Mouse (Mus musculus) heart, postnatal 14 days (tissue): ENCODE measurements around the gene Sema3c. TPM values are rescaled to one million over a fixed set of nuclear protein-coding genes. Genes with fewer than 3 reads are reported as not detected.
A peak's percentile ranks its signal among the peaks of the same experiment; 100 is the strongest.
"Not testable (repeated sequence)": the region's sequence is repeated elsewhere in the genome, so short reads cannot be mapped to it uniquely, and the experiment has no call there.

Experiments
- DNase-seq, 2 experiments: peaks; one replicate each; pipeline ENCODE4 v3.0.0; 2021 to 2022
- intact Hi-C: fragments of 180-260 bp; cut with DNase I; formaldehyde crosslinking; loops from one replicate; pipeline ENCODE4 v1.15.1; 2025
- long read RNA-seq, 2 experiments: library from polyadenylated mRNA; stranded (forward); transcript quantifications; one replicate each; pipeline ENCODE4 v2.0.0; 2021
- total RNA-seq, 2 experiments: library from RNA; stranded (reverse); gene quantifications; 2 replicates each; pipeline ENCODE4 v1.2.3; 2021

Sema3c gene
- 10 to 100 TPM; 22.8 to 25.5 TPM for total RNA-seq
- long read RNA-seq, experiment 1, full-length matches to known transcripts: 17 of 25 reads
- long read RNA-seq, experiment 1, partial matches to known transcripts: 8 of 25 reads
- long read RNA-seq, experiment 1, other reads (novel, unspliced or antisense): 0 of 25 reads
- long read RNA-seq, experiment 2, full-length matches to known transcripts: 15 of 20 reads
- long read RNA-seq, experiment 2, partial matches to known transcripts: 1 of 20 reads
- long read RNA-seq, experiment 2, other reads (novel, unspliced or antisense): 4 of 20 reads

GRCm38 (mm10) chr5:17573694-17574380, at the start of gene Sema3c:
Gene Sema3c (plus strand): TSS chr5:17574281.
- intact Hi-C loops: loop anchor here (5.0 kb wide), 3 partner anchors 193 to 637 kb away; no protein-coding TSS in a partner anchor
- no peak for DNase-seq

- DNase-seq, intact Hi-C loops: not testable (repeated sequence)
Observed at GRCm38 (mm10) chr5:17531165-17531564, 42.9 kb upstream of the Sema3c start.

GRCm38 (mm10) chr5:17543141-17543540, 30.9 kb upstream of the Sema3c start:
- intact Hi-C loops: no loop called here
- DNase-seq: no peak

GRCm38 (mm10) chr5:17544904-17545449, 29.1 kb upstream of the Sema3c start:
- no peak for DNase-seq
- intact Hi-C loops: no loop called here

DNA sequence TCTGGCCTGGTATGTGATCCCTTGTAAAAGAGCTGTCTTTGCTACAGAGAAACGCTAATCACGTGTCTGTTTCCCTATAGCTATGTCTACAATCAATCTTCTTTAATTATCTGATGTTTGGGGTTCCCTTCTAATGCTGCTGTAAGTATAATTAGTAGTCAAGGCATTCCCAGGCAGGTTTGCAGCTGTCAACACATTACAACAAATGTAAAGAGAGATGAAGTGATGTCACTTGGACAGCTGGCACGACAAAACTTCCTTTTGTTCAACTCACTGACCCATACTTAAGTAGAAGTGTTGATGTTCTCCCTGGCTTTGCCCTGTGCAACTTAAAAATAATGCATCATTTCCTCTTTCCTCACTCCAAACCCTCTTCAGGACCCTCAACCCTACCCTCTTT, 22.4 kb upstream of the Sema3c start:
- no peak for DNase-seq
- intact Hi-C loops: no loop called here

DNA sequence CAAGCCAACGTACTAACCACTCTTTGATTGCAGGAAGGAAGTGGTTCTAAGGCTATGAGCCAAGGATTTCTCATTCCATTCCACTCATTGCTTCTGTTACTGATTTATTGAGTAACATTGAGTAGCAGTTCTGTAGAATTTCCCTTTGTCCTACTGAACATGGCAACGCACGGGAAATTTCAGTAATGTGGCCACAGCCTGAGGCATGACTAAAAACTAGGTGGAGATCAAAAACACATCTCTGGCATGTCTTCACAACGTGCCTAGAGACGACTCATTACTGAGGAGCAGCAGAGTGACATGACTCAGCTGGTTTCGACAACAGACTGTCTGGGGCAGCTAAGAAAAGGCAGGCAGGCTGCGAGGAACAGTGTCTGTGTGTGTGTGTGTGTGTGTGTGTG, 18.0 kb upstream of the Sema3c start:
- intact Hi-C loops: no loop called here
- peak in 1 of 2 experiments; percentile 14 for DNase-seq

- intact Hi-C loops: no loop called here
- no peak for DNase-seq
Observed at GRCm38 (mm10) chr5:17556715-17557265, 17.3 kb upstream of the Sema3c start.

- intact Hi-C loops: loop anchor here (5.0 kb wide), 3 partner anchors 196 to 634 kb away; no protein-coding TSS in a partner anchor
- no peak for DNase-seq
Observed at GRCm38 (mm10) chr5:17571571-17571970, 2.5 kb upstream of the Sema3c start.

DNA sequence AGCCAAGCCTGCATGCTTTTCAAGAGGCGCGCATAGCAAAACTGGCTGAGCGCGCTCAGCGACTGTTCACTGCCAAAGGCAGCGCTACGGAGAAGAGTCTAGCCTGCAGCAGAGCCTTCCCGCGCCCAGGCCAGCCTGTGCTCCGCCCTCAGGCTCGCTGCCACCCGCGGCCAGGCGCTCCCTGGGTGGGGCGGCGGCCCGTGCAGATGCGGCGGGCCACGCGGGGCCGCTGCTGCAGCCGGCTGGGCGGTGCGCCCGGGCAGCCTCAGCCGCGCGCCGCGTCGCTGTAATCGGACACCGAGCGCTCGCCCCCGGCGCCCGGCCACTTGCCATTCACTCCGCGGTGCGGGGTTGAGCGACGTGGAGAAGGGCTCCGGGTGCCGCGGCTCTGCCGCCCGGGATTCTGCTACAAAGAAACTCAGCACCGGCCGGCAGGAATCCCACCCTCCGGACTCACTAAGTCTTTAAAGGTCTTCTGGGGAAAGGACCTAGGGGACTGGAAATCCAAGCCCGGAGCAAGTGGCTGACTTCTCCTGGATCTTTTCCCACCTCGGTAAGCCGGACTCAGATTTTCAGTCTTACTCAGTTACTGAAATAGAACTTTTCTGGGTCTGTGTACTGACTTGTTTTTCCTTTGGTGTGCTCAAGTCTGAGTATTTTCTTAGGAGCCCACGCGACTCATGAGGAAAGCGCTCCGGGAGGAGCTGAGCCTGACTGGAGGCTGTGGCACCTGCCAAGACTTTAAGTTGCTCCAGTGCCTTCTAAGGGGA, 517 bp downstream of the Sema3c start:
- DNase-seq: peak; percentile 85 to 89
- intact Hi-C loops: loop anchor here (5.0 kb wide), 3 partner anchors 193 to 637 kb away; no protein-coding TSS in a partner anchor

GRCm38 (mm10) chr5:17575183-17575495, 1.1 kb downstream of the Sema3c start:
- DNase-seq: no peak
- intact Hi-C loops: no loop called here

DNA sequence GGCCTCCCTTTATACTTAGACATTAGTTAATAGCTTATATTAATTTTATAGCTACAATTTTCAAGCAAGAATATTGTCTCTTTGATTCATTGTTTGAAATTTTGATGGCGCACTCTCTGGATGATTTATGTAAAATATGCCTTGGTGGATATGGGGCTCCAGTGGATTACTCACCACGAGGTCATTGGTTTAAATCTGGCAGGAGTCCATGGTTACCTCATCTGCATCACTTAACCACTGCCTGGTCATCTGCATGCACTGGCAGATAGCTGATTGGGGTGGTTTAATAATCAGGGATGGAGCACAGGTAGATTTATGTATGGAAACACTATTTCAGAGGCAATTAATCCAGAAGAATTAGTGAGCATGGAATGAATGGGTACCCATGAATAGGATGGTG, 2.0 kb downstream of the Sema3c start:
- intact Hi-C loops: no loop called here

GRCm38 (mm10) chr5:17582047-17582515, 8.0 kb downstream of the Sema3c start:
- no peak for DNase-seq
- intact Hi-C loops: no loop called here

More for the DNA sequence above, 2.0 kb downstream of the Sema3c start:
- DNase-seq: peak in 1 of 2 experiments; percentile 5

GRCm38 (mm10) chr5:17584299-17584945, 10.3 kb downstream of the Sema3c start:
- intact Hi-C loops: no loop called here
- DNase-seq: no peak

- no peak for DNase-seq
- intact Hi-C loops: no loop called here
Observed at GRCm38 (mm10) chr5:17586518-17587210, 12.6 kb downstream of the Sema3c start.

DNA sequence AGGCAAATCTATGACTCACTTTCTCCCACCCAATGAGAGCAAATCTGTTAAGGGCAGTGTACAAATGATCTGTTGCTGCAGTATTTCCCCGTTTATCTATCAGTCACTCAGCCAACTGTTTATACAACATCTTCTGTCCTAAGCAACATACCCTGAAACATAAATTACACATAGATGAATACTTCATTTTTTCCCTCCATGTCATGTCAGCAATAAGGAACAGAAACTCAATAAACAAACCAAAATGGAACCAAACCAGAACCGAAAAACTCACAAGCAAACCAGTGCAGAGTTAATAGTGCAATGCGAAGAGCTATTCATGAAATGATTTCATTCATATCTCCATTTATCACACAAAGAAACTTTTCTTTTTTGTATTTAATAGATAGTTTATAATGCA, 17.8 kb downstream of the Sema3c start:
- DNase-seq: no peak
- intact Hi-C loops: no loop called here

- DNase-seq: no peak
- intact Hi-C loops: no loop called here
Observed at GRCm38 (mm10) chr5:17601700-17602099, 27.6 kb downstream of the Sema3c start.

- no peak for DNase-seq
- intact Hi-C loops: no loop called here
Observed at GRCm38 (mm10) chr5:17620619-17621018, 46.5 kb downstream of the Sema3c start.

GRCm38 (mm10) chr5:17622564-17622963, 48.5 kb downstream of the Sema3c start:
- no peak for DNase-seq
- intact Hi-C loops: no loop called here

- no peak for DNase-seq
- intact Hi-C loops: no loop called here
Observed at GRCm38 (mm10) chr5:17628606-17629005, 54.5 kb downstream of the Sema3c start.
